In genomic region chr16:90341086-90341485, GRCm38 (mm10) we compare ENCODE assay signal across 33 mouse cellular contexts. TPM values are rescaled to one million over a fixed set of nuclear protein-coding genes. Genes with fewer than 3 reads are reported as not detected.
DNase-seq lines count a peak whose midpoint lies in the region; ATAC-seq and TF ChIP-seq lines count a peak whose summit lies in the region.
"Had no signal": no experiment of that assay in that cellular context is flagged by ENCODE, and none has a peak within 500 bp of the region (broad histone marks: within the 10 kb centered on the region; RNA-seq: fewer than 3 reads in every experiment).

No protein-coding gene starts in this region.

- H3K36me3 ChIP-seq in heart, adult 2 months (ENCODE audit: control insufficient read depth, insufficient read depth, low read length), result peaks cover 6% of the 10 kb centered on the region
- no peaks in the 10 kb centered on the region for H3K36me3 ChIP-seq in CH12.LX (replicated peaks in 1 of 2; ENCODE audit: control insufficient read depth in 1 of 2, insufficient read depth in 1 of 2, low read length in 1 of 2)
- 0 out of 2 replicates have a peak, but pooled peaks cover 4% of the 10 kb centered on the region for H3K36me3 ChIP-seq in heart, postnatal 0 days (replicated peaks; ENCODE audit: control insufficient read depth, insufficient read depth, low read length)
- H3K36me3 ChIP-seq: forebrain, embryonic 15.5 days; hindbrain, embryonic 10.5 days; neural tube, embryonic 13.5 days had no signal

- WGBS in heart, adult 2 months, result 58% methylated on average over 5 of the region's 5 CpGs
- 28% methylated on average over 5 of the region's 5 CpGs for WGBS in heart, postnatal 0 days

- no peaks in the 10 kb centered on the region for H3K9me3 ChIP-seq in CH12.LX (replicated peaks; ENCODE audit: low read length)
- no peaks in the 10 kb centered on the region for H3K9me3 ChIP-seq in heart, postnatal 0 days (replicated peaks; ENCODE audit: control insufficient read depth, low read length)
- H3K9me3 ChIP-seq: forebrain, embryonic 15.5 days; hindbrain, embryonic 10.5 days; neural tube, embryonic 13.5 days had no signal

- peak overlapping the region; percentile 63 for H3K27ac ChIP-seq in heart, adult 2 months
- no peak overlapping the region for H3K27ac ChIP-seq in CH12.LX (ENCODE audit: insufficient read depth, low read depth)
- H3K27ac ChIP-seq in heart, postnatal 0 days (ENCODE audit: low read depth), result peak overlapping the region; percentile 46
- H3K27ac ChIP-seq: forebrain, embryonic 15.5 days; hindbrain, embryonic 10.5 days; hindbrain, postnatal 0 days; kidney, postnatal 0 days; liver, embryonic 14.5 days; macrophage; neural tube, embryonic 13.5 days; stomach, postnatal 0 days had no signal

- H3K4me2 ChIP-seq in CH12.LX (ENCODE audit: insufficient read depth, low read depth, poor library complexity, severe bottlenecking), result peak overlapping the region; percentile 68; the same call in 1 of the 2 replicates
- H3K4me2 ChIP-seq in heart, postnatal 0 days (ENCODE audit: low read depth, low read length), result no peak overlapping the region
- H3K4me2 ChIP-seq: forebrain, embryonic 15.5 days; neural tube, embryonic 13.5 days had no signal

- H3K9ac ChIP-seq in heart, adult 2 months (ENCODE audit: low read depth, low read length), result no peak overlapping the region; the same call in 1 of the 2 replicates
- no peak overlapping the region for H3K9ac ChIP-seq in CH12.LX (ENCODE audit: insufficient read depth, low read depth)
- H3K9ac ChIP-seq in heart, postnatal 0 days (replicated peaks; ENCODE audit: low read depth, low read length), result no peak overlapping the region
- H3K9ac ChIP-seq: forebrain, embryonic 15.5 days; liver, embryonic 14.5 days; neural tube, embryonic 13.5 days had no signal

- peak in 1 of 2 experiments; percentile 28 for DNase-seq in heart, adult 2 months
- DNase-seq in heart, postnatal 25 days (ENCODE audit: low spot score), result no peak
- DNase-seq in CH12.LX (ENCODE audit: extremely low read depth), result no peak
- peak; percentile 43 for DNase-seq in heart, postnatal 0 days (ENCODE audit: low spot score)
- no peak for DNase-seq in yolk sac, embryonic 10.5 days (ENCODE audit: low spot score)
- no peak for DNase-seq in gastrocnemius, adult 18-20 months (ENCODE audit: low spot score)
- DNase-seq in kidney, postnatal 25 days, result no peak
- DNase-seq: adrenal gland, adult 2 months; adrenal gland, postnatal 36 days; cerebellum, adult 18-20 months; cerebellum, postnatal 10 days; kidney, adult 8-10 months; layer of hippocampus, adult 9-11 months; liver; lung, adult 2 months; lung, postnatal 10 days; right cerebral cortex, postnatal 4 days; thymus, adult 18-20 months; thymus, postnatal 4 days had no signal

- dilution Hi-C loops in CH12.LX (cut with MboI; ENCODE audit: extremely low pct_ligation_motif_present, extremely low pct_unique_long_range_greater_than_20kb, low sequenced_read_pairs), result no loop called here

- in situ Hi-C loops in CH12.LX (cut with MboI; ENCODE audit: low pct_ligation_motif_present, low pct_unique_long_range_greater_than_20kb, low sequenced_read_pairs), result no loop called here

- TF ChIP-seq RAD21 in CH12.LX (IDR thresholded peaks at IDR 0.05; ENCODE audit: low read depth, low read length), result no peak

- H3K4me1 ChIP-seq in heart, adult 2 months (ENCODE audit: control insufficient read depth, insufficient read depth, low read length), result peaks cover 3% of the 10 kb centered on the region
- H3K4me1 ChIP-seq in CH12.LX (ENCODE audit: control insufficient read depth in 1 of 2, insufficient read depth in 2 of 2), result no peaks in the 10 kb centered on the region
- no peaks in the 10 kb centered on the region for H3K4me1 ChIP-seq in heart, postnatal 0 days (ENCODE audit: control insufficient read depth, insufficient read depth)
- H3K4me1 ChIP-seq: forebrain, embryonic 15.5 days; hindbrain, embryonic 10.5 days; neural tube, embryonic 13.5 days had no signal

- no peak overlapping the region for H3K4me3 ChIP-seq in heart, adult 2 months
- H3K4me3 ChIP-seq in CH12.LX (replicated peaks in 1 of 3; ENCODE audit: low read depth in 2 of 3, low read length in 2 of 3, poor library complexity in 1 of 3), result no peak overlapping the region
- H3K4me3 ChIP-seq in heart, postnatal 0 days (ENCODE audit: low read depth, low read length), result no peak overlapping the region
- H3K4me3 ChIP-seq: forebrain, embryonic 15.5 days; hindbrain, embryonic 10.5 days; myocyte; neural tube, embryonic 13.5 days had no signal

- no peaks in the 10 kb centered on the region for H3K79me2 ChIP-seq in heart, adult 2 months (replicated peaks; ENCODE audit: control insufficient read depth, insufficient read depth, low read length)
- no peaks in the 10 kb centered on the region for H3K79me2 ChIP-seq in CH12.LX (replicated peaks; ENCODE audit: control insufficient read depth, extremely low read depth, insufficient read depth, poor library complexity, severe bottlenecking)

- no peak for TF ChIP-seq CTCF in heart, adult 2 months (IDR thresholded peaks at IDR 0.05)
- no peak for TF ChIP-seq CTCF in CH12.LX (conservative IDR thresholded peaks at IDR 0.05 in 1 of 2, IDR thresholded peaks at IDR 0.05 in 1 of 2; ENCODE audit: low read depth in 2 of 2, low read length in 2 of 2)
- TF ChIP-seq CTCF in heart, postnatal 0 days (IDR thresholded peaks at IDR 0.05; ENCODE audit: low read depth), result no peak

- H3K27me3 ChIP-seq in heart, adult 2 months (ENCODE audit: control insufficient read depth, insufficient read depth, low read length), result no peaks in the 10 kb centered on the region
- H3K27me3 ChIP-seq in CH12.LX (replicated peaks), result peaks cover 39% of the 10 kb centered on the region
- H3K27me3 ChIP-seq in heart, postnatal 0 days (ENCODE audit: control insufficient read depth, insufficient read depth, low read length), result no peaks in the 10 kb centered on the region
- H3K27me3 ChIP-seq: forebrain, embryonic 15.5 days; neural tube, embryonic 13.5 days had no signal

- no peak for TF ChIP-seq POLR2A in heart, adult 2 months (IDR thresholded peaks at IDR 0.05; ENCODE audit: insufficient read depth, low read depth, low read length)
- TF ChIP-seq POLR2A in CH12.LX (IDR thresholded peaks at IDR 0.05; ENCODE audit: low read depth, low read length), result no peak

- TF ChIP-seq EP300 in heart, adult 2 months (IDR thresholded peaks at IDR 0.05; ENCODE audit: insufficient read depth, low read depth, low read length), result no peak
- no peak for TF ChIP-seq EP300 in CH12.LX (IDR thresholded peaks at IDR 0.05; ENCODE audit: low read length)
- 0 out of 2 replicates have a peak, but pooled peaks have one; percentile 46 for TF ChIP-seq EP300 in heart, postnatal 0 days (IDR thresholded peaks at IDR 0.05; ENCODE audit: low read depth)

- ATAC-seq in common myeloid progenitor, adult 5-6 weeks (replicated peaks; ENCODE audit: low read depth, poor library complexity, severe bottlenecking), result 0 out of 2 replicates have a peak, but pooled peaks have one; percentile 18
- ATAC-seq in heart, postnatal 0 days (ENCODE audit: insufficient read depth, low read depth), result peak; percentile 90
- ATAC-seq: activated CD4-positive, CD25-positive, alpha-beta regulatory T cell, adult 4 months; CD4-positive, CD25-positive, alpha-beta regulatory T cell, adult 4 months; forebrain, embryonic 15.5 days; hindbrain, postnatal 0 days; intestine, embryonic 16.5 days; midbrain, embryonic 16.5 days had no signal

- intact Hi-C loops in heart, adult 2 months (cut with DNase I), result no loop called here
- intact Hi-C loops in heart, postnatal 25 days (cut with DNase I), result no loop called here

TF ChIP-seq in CH12.LX, 34 proteins besides CTCF, POLR2A, EP300 and RAD21:
- TF ChIP-seq ZNF384 (IDR thresholded peaks at IDR 0.05; ENCODE audit: low read depth, low read length), result no peak
- TF ChIP-seq SMC3 (IDR thresholded peaks at IDR 0.05; ENCODE audit: low read depth, low read length), result no peak
- no peak for TF ChIP-seq BHLHE40 (IDR thresholded peaks at IDR 0.05; ENCODE audit: low read depth, low read length)
- no peak for TF ChIP-seq IRF4 (IDR thresholded peaks at IDR 0.05; ENCODE audit: low read depth, low read length)
- TF ChIP-seq UBTF (IDR thresholded peaks at IDR 0.05; ENCODE audit: low read depth, low read length), result no peak
- no peak for TF ChIP-seq MYC (IDR thresholded peaks at IDR 0.05; ENCODE audit: low read depth, low read length)
- TF ChIP-seq TCF12 (IDR thresholded peaks at IDR 0.05; ENCODE audit: low read depth, low read length), result no peak
- TF ChIP-seq ELF1 (IDR thresholded peaks at IDR 0.05; ENCODE audit: low read depth, low read length), result no peak
- no peak for TF ChIP-seq USF2 (conservative IDR thresholded peaks at IDR 0.05; ENCODE audit: low read depth, low read length)

RNA-seq across cellular contexts. Expression of gene Hunk, which starts 44.7 kb away (rescaled TPM):
- under 1 TPM; 0.44 to 0.59 TPM for total RNA-seq in heart, adult 2 months (2021)
- polyA plus RNA-seq in heart, adult 2 months (2012; rRNA removed), result 0.53 and 0.59 TPM in 2 replicates
- 1 to 10 TPM in 1 of 2 experiments, under 1 TPM in 1; 0.50 to 1.1 TPM for total RNA-seq in heart, postnatal 25 days (2021)
- total RNA-seq in CH12.LX (2012; rRNA removed) (not detected in 2 replicates), CH12.LX (2014; rRNA removed) (not detected in 2 replicates)
- not detected in 2 replicates for polyA plus RNA-seq in CH12.LX (2012; ENCODE audit: insufficient read length, low read depth)
- total RNA-seq in common myeloid progenitor, adult 5-6 weeks (2017), result not detected in 2 replicates
- 3.3 and 7.7 TPM in 2 replicates for total RNA-seq in heart, postnatal 0 days (2014; rRNA removed; ENCODE audit: low replicate concordance)
- 1.4 and 1.6 TPM in 2 replicates for polyA plus RNA-seq in heart, postnatal 0 days (2015; fragmentation: Nextera tagmentation; extraction: Ambion mirVana)
- under 1 TPM; 0.17 to 0.32 TPM for total RNA-seq in gastrocnemius, adult 18-20 months (2021)
- polyA plus RNA-seq: CD4-positive, CD25-positive, alpha-beta regulatory T cell, adult 4 months; macrophage had no signal

RNA-seq across cellular contexts. Expression of gene Scaf4, which starts 56.8 kb away (rescaled TPM):
- total RNA-seq in heart, adult 2 months (2021), result 10 to 100 TPM; 17.8 to 18.8 TPM
- polyA plus RNA-seq in heart, adult 2 months (2012; rRNA removed), result 19.9 and 20.1 TPM in 2 replicates
- 10 to 100 TPM; 17.5 to 21.8 TPM for total RNA-seq in heart, postnatal 25 days (2021)
- 17.5 and 19.2 TPM in 2 replicates for total RNA-seq in CH12.LX (2012; rRNA removed)
- 5.6 and 6.0 TPM in 2 replicates for total RNA-seq in CH12.LX (2014; rRNA removed)
- polyA plus RNA-seq in CH12.LX (2012; ENCODE audit: insufficient read length, low read depth), result 57.2 and 60.4 TPM in 2 replicates
- 26.9 and 37.2 TPM in 2 replicates for total RNA-seq in common myeloid progenitor, adult 5-6 weeks (2017)
- total RNA-seq in heart, postnatal 0 days (2014; rRNA removed; ENCODE audit: low replicate concordance), result 3.9 and 15.7 TPM in 2 replicates
- polyA plus RNA-seq in heart, postnatal 0 days (2015; fragmentation: Nextera tagmentation; extraction: Ambion mirVana), result 8.7 and 9.5 TPM in 2 replicates
- total RNA-seq in gastrocnemius, adult 18-20 months (2021), result 10 to 100 TPM; 15.5 to 17.4 TPM
